Mouse (Mus musculus) kidney, adult 2 months (tissue): ENCODE results near the gene Dnajc7.

Experiments used
- CTCF ChIP-seq: fragments of 200-500 bp; conservative IDR thresholded peaks from 2 replicates; pipeline ENCODE4 v1.5.1; 2011; ENCODE audit warnings: low read depth, mild to moderate bottlenecking, control low read depth, low read length, moderate library complexity, mixed read lengths; ENCODE audit not compliant: insufficient read depth, insufficient read length
- POLR2A ChIP-seq: fragments of 200-500 bp; IDR thresholded peaks from one replicate; pipeline ENCODE4 v1.6.1; 2011; ENCODE audit warnings: low read depth, low read length, control low read depth

GRCm38 (mm10) chr11:100648405-100648804, 28.4 kb upstream of the Dnajc7 start:
- TF ChIP-seq CTCF: no peak
- no peak for TF ChIP-seq POLR2A
